ENCODE assay signal across 8 mouse cellular contexts in genomic region chr8:70792700-70793099, GRCm38 (mm10). TPM values are rescaled to one million over a fixed set of nuclear protein-coding genes. Genes with fewer than 3 reads are reported as not detected.
DNase-seq lines count a peak whose midpoint lies in the region; ATAC-seq and TF ChIP-seq lines count a peak whose summit lies in the region.

No protein-coding gene starts in this region.

- peak overlapping the region; percentile 68 for H3K27ac ChIP-seq in neural tube, embryonic 11.5 days (ENCODE audit: low read depth, low read length)
- no peak overlapping the region for H3K27ac ChIP-seq in brown adipose tissue, adult 24 weeks (replicated peaks; ENCODE audit: low read depth, low read length)
- H3K27ac ChIP-seq in forebrain, embryonic 14.5 days (ENCODE audit: low read depth, low read length) = peak overlapping the region; percentile 90
- H3K27ac ChIP-seq in stomach, postnatal 0 days (replicated peaks) = peak overlapping the region; percentile 75

- no peaks in the 10 kb centered on the region for H3K36me3 ChIP-seq in neural tube, embryonic 11.5 days (ENCODE audit: control insufficient read depth, insufficient read depth, low read length)
- peaks cover 18% of the 10 kb centered on the region; the same call in 1 of the 2 replicates for H3K36me3 ChIP-seq in forebrain, embryonic 14.5 days (ENCODE audit: control insufficient read depth, insufficient read depth, low read length)
- peaks cover 3% of the 10 kb centered on the region for H3K36me3 ChIP-seq in stomach, postnatal 0 days (ENCODE audit: control insufficient read depth, insufficient read depth, low read length)

- H3K4me2 ChIP-seq in neural tube, embryonic 11.5 days (ENCODE audit: low read depth) = peak overlapping the region; percentile 61
- peak overlapping the region; percentile 75 for H3K4me2 ChIP-seq in forebrain, embryonic 14.5 days (ENCODE audit: low read length)
- H3K4me2 ChIP-seq in stomach, postnatal 0 days (replicated peaks; ENCODE audit: low read depth) = peak overlapping the region; percentile 60

- no peak for TF ChIP-seq EP300 in stomach, postnatal 0 days (optimal IDR thresholded peaks at IDR 0.05)

- peaks cover 32% of the 10 kb centered on the region for H3K4me1 ChIP-seq in neural tube, embryonic 11.5 days (ENCODE audit: control insufficient read depth, insufficient read depth, low read length)
- H3K4me1 ChIP-seq in brown adipose tissue, adult 24 weeks (ENCODE audit: control insufficient read depth, insufficient read depth, insufficient read length, low read length) = peaks cover 14% of the 10 kb centered on the region
- peaks cover 19% of the 10 kb centered on the region for H3K4me1 ChIP-seq in forebrain, embryonic 14.5 days (ENCODE audit: control insufficient read depth, insufficient read depth, low read length)
- peaks cover 8% of the 10 kb centered on the region; the same call in 1 of the 2 replicates for H3K4me1 ChIP-seq in stomach, postnatal 0 days (replicated peaks; ENCODE audit: control insufficient read depth, insufficient read depth)

- peaks cover 8% of the 10 kb centered on the region for H3K27me3 ChIP-seq in neural tube, embryonic 11.5 days (ENCODE audit: control insufficient read depth, insufficient read depth, low read length)
- peaks cover 2% of the 10 kb centered on the region; the same call in 1 of the 2 replicates for H3K27me3 ChIP-seq in forebrain, embryonic 14.5 days (replicated peaks; ENCODE audit: control insufficient read depth, insufficient read depth, low read length)
- H3K27me3 ChIP-seq in stomach, postnatal 0 days (ENCODE audit: control insufficient read depth, insufficient read depth, low read length) = no peaks in the 10 kb centered on the region

- no peaks in the 10 kb centered on the region for H3K9me3 ChIP-seq in neural tube, embryonic 11.5 days (ENCODE audit: control insufficient read depth, low read length)
- no peaks in the 10 kb centered on the region for H3K9me3 ChIP-seq in forebrain, embryonic 14.5 days (replicated peaks; ENCODE audit: control insufficient read depth, low read length)
- H3K9me3 ChIP-seq in stomach, postnatal 0 days (ENCODE audit: control insufficient read depth, low read length) = no peaks in the 10 kb centered on the region

- peak overlapping the region; percentile 45 for H3K4me3 ChIP-seq in neural tube, embryonic 11.5 days (ENCODE audit: low read depth, low read length)
- peak overlapping the region; percentile 83 for H3K4me3 ChIP-seq in brown adipose tissue, adult 24 weeks (ENCODE audit: insufficient read depth, low read depth, low read length)
- peak overlapping the region; percentile 58 for H3K4me3 ChIP-seq in forebrain, embryonic 14.5 days (ENCODE audit: low read depth, low read length)
- peak overlapping the region; percentile 50 for H3K4me3 ChIP-seq in stomach, postnatal 0 days (ENCODE audit: low read depth, low read length)

- peak overlapping the region; percentile 77; the same call in 1 of the 2 replicates for H3K9ac ChIP-seq in neural tube, embryonic 11.5 days (ENCODE audit: low read length)
- H3K9ac ChIP-seq in forebrain, embryonic 14.5 days (ENCODE audit: low read length) = peak overlapping the region; percentile 78
- H3K9ac ChIP-seq in stomach, postnatal 0 days (ENCODE audit: low read length) = peak overlapping the region; percentile 71; the same call in 1 of the 2 replicates

- TF ChIP-seq CTCF in stomach, postnatal 0 days (IDR thresholded peaks at IDR 0.05; ENCODE audit: low read depth) = no peak

- under 1% methylated on average over 20 of the region's 20 CpGs for WGBS in neural tube, embryonic 11.5 days
- 0% methylated on average over 20 of the region's 20 CpGs for WGBS in forebrain, embryonic 14.5 days
- WGBS in stomach, postnatal 0 days = 0% methylated on average over 20 of the region's 20 CpGs

- peak; percentile 28 for ATAC-seq in neural tube, embryonic 11.5 days (ENCODE audit: insufficient read depth, low FRiP score, low TSS enrichment)
- peak; percentile 31 for ATAC-seq in forebrain, embryonic 14.5 days
- peak; percentile 74 for ATAC-seq in stomach, postnatal 0 days (ENCODE audit: low FRiP score, low TSS enrichment)

- DNase-seq in neural tube, embryonic 11.5 days (ENCODE audit: low spot score) = no peak
- no peak for DNase-seq in neural tube, embryonic 10.5 days (ENCODE audit: extremely low spot score, low spot score)
- no peak for DNase-seq in forebrain, embryonic 14.5 days (ENCODE audit: low spot score)
- DNase-seq in kidney, postnatal 10 days = peak; percentile 91
- DNase-seq in lung, postnatal 36 days = peak; percentile 93
- peak; percentile 96 for DNase-seq in stomach, postnatal 0 days (ENCODE audit: low spot score)
- no peak for DNase-seq in gastrocnemius, adult 8-10 months (ENCODE audit: low spot score in 2 of 2)

RNA-seq across cellular contexts. Expression of gene Mast3, which starts 12.2 kb away (rescaled TPM):
- 10.5 and 14.7 TPM in 2 replicates for polyA plus RNA-seq in neural tube, embryonic 11.5 days (2014; fragmentation: Nextera tagmentation; extraction: Ambion mirVana)
- polyA plus RNA-seq in brown adipose tissue, adult 24 weeks (2012; ENCODE audit: insufficient read depth, insufficient read length, missing spikeins) = 2.5 and 2.9 TPM in 2 replicates
- polyA plus RNA-seq in forebrain, embryonic 14.5 days (2014; fragmentation: Nextera tagmentation; extraction: Ambion mirVana) = 15.5 and 18.6 TPM in 2 replicates
- 5.6 and 5.7 TPM in 2 replicates for polyA plus RNA-seq in stomach, postnatal 0 days (2015; fragmentation: Nextera tagmentation; extraction: Ambion mirVana)
- 1 to 10 TPM; 1.7 to 4.5 (median 2.4) TPM for total RNA-seq in gastrocnemius, adult 8-10 months (2022)

RNA-seq across cellular contexts. Expression of gene Il12rb1, which starts 15.5 kb away (rescaled TPM):
- not detected in 2 replicates for polyA plus RNA-seq in neural tube, embryonic 11.5 days (2014; fragmentation: Nextera tagmentation; extraction: Ambion mirVana)
- not detected in 2 replicates for polyA plus RNA-seq in brown adipose tissue, adult 24 weeks (2012; ENCODE audit: insufficient read depth, insufficient read length, missing spikeins)
- polyA plus RNA-seq in forebrain, embryonic 14.5 days (2014; fragmentation: Nextera tagmentation; extraction: Ambion mirVana) = 0.22 TPM in 1 of 2 replicates, not detected in the other
- 0.19 and 0.29 TPM in 2 replicates for polyA plus RNA-seq in stomach, postnatal 0 days (2015; fragmentation: Nextera tagmentation; extraction: Ambion mirVana)
- not detected for total RNA-seq in gastrocnemius, adult 8-10 months (2022)

RNA-seq across cellular contexts. Expression of gene Pik3r2, which starts 16.2 kb away (rescaled TPM):
- polyA plus RNA-seq in neural tube, embryonic 11.5 days (2014; fragmentation: Nextera tagmentation; extraction: Ambion mirVana) = 52.4 and 54.7 TPM in 2 replicates
- polyA plus RNA-seq in brown adipose tissue, adult 24 weeks (2012; ENCODE audit: insufficient read depth, insufficient read length, missing spikeins) = 9.8 and 11.3 TPM in 2 replicates
- 57.9 and 84.9 TPM in 2 replicates for polyA plus RNA-seq in forebrain, embryonic 14.5 days (2014; fragmentation: Nextera tagmentation; extraction: Ambion mirVana)
- polyA plus RNA-seq in stomach, postnatal 0 days (2015; fragmentation: Nextera tagmentation; extraction: Ambion mirVana) = 36.8 and 39.0 TPM in 2 replicates
- total RNA-seq in gastrocnemius, adult 8-10 months (2022) = 10 to 100 TPM; 14.5 to 17.4 (median 16.0) TPM

RNA-seq across cellular contexts. Expression of gene Mpv17l2, which starts 32.0 kb away (rescaled TPM):
- 40.7 and 41.3 TPM in 2 replicates for polyA plus RNA-seq in neural tube, embryonic 11.5 days (2014; fragmentation: Nextera tagmentation; extraction: Ambion mirVana)
- 74.5 and 79.8 TPM in 2 replicates for polyA plus RNA-seq in brown adipose tissue, adult 24 weeks (2012; ENCODE audit: insufficient read depth, insufficient read length, missing spikeins)
- 52.3 and 60.8 TPM in 2 replicates for polyA plus RNA-seq in forebrain, embryonic 14.5 days (2014; fragmentation: Nextera tagmentation; extraction: Ambion mirVana)
- 77.3 and 80.1 TPM in 2 replicates for polyA plus RNA-seq in stomach, postnatal 0 days (2015; fragmentation: Nextera tagmentation; extraction: Ambion mirVana)
- 10 to 100 TPM; 19.7 to 24.6 (median 22.2) TPM for total RNA-seq in gastrocnemius, adult 8-10 months (2022)

RNA-seq across cellular contexts. Expression of gene Rab3a, which starts 38.2 kb away (rescaled TPM):
- polyA plus RNA-seq in neural tube, embryonic 11.5 days (2014; fragmentation: Nextera tagmentation; extraction: Ambion mirVana) = 97.9 and 111 TPM in 2 replicates
- polyA plus RNA-seq in brown adipose tissue, adult 24 weeks (2012; ENCODE audit: insufficient read depth, insufficient read length, missing spikeins) = 18.1 and 21.3 TPM in 2 replicates
- polyA plus RNA-seq in forebrain, embryonic 14.5 days (2014; fragmentation: Nextera tagmentation; extraction: Ambion mirVana) = 330 and 371 TPM in 2 replicates
- polyA plus RNA-seq in stomach, postnatal 0 days (2015; fragmentation: Nextera tagmentation; extraction: Ambion mirVana) = 18.9 and 19.0 TPM in 2 replicates
- total RNA-seq in gastrocnemius, adult 8-10 months (2022) = 10 to 100 TPM; 28.5 to 34.0 (median 32.3) TPM

Comparison
In these comparisons a context has a peak if more than half of its experiments do, and no peak if none do; other contexts are left out.
1. DNase-seq: peak in kidney, postnatal 10 days (single experiment), lung, postnatal 36 days (single experiment) and stomach, postnatal 0 days (single experiment); none in neural tube, embryonic 11.5 days (single experiment), neural tube, embryonic 10.5 days (single experiment), forebrain, embryonic 14.5 days (single experiment) and gastrocnemius, adult 8-10 months (0 of 2).
2. Peak in every context shown above with its lines, with median percentiles within 50 percentile points of each other: ATAC-seq, H3K4me2 ChIP-seq, H3K4me3 ChIP-seq and H3K9ac ChIP-seq.